Mouse (Mus musculus) testis, adult 2 months (tissue): ENCODE measurements around the gene Sclt1.

Experiments
- CTCF ChIP-seq: fragments of 200-500 bp; IDR thresholded peaks from 2 replicates; pipeline ENCODE4 v1.5.1; 2012; ENCODE audit warnings: low read depth, mild to moderate bottlenecking, inconsistent platforms, low read length, moderate library complexity; ENCODE audit not compliant: control insufficient read depth, insufficient read depth, insufficient replicate concordance
- POLR2A ChIP-seq: fragments of 200-500 bp; IDR thresholded peaks from 2 replicates; pipeline ENCODE4 v1.6.1; 2012; ENCODE audit warnings: low read depth, mild to moderate bottlenecking, inconsistent platforms, low read length, moderate library complexity; ENCODE audit not compliant: control insufficient read depth

DNA sequence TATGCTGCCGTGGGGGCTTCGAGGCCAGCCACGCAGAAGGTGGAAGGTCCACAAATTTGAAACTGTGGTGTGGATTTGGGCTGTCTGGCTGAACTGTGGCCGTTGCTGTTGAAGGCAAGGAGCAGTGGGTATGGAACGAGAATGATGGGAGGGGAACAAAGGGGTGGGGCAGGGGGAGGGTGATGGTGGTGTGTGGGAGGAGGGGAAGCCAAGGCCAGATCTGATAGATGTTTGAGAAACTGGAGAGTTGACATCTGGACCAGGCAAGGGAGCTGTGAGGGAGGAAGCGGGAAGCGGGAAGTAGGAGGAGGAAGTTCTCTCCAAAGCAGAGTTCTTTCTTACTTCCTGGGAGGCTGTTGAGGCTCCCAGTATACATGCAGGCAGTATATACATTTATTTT lies 160.1 kb downstream of the Sclt1 start:
- TF ChIP-seq CTCF = no peak
- no peak for TF ChIP-seq POLR2A
